Mouse (Mus musculus) neural tube, embryonic 11.5 days (tissue): ENCODE data around the gene Dio1. TPM values are rescaled to one million over a fixed set of nuclear protein-coding genes. Genes with fewer than 3 reads are reported as not detected.

ENCODE experiments used
- ATAC-seq: fragments of 200-750 bp; cut with Nextera tagmentation; 2 replicates; pipeline ENCODE4 v1.8.0; 2017; ENCODE audit warnings: moderate number of reproducible peaks, mild to moderate bottlenecking, moderate TSS enrichment, moderate library complexity; ENCODE audit not compliant: insufficient read depth, low FRiP score, low TSS enrichment
- DNase-seq: peaks from one replicate; pipeline ENCODE4 v3.0.0-alpha.2; 2015; ENCODE audit warnings: low spot score
- H3K27ac ChIP-seq: fragments of 300-500 bp; sonication (generic); 2 replicates; pipeline ENCODE4 v1.5.1; 2014; ENCODE audit warnings: low read depth, mild to moderate bottlenecking, low read length
- H3K27me3 ChIP-seq: fragments of 300-500 bp; sonication (generic); 2 replicates; pipeline ENCODE4 v1.6.1; 2014; ENCODE audit warnings: mild to moderate bottlenecking, low read length, mixed read lengths; ENCODE audit not compliant: control insufficient read depth, insufficient read depth
- H3K36me3 ChIP-seq: fragments of 300-500 bp; sonication (generic); 2 replicates; pipeline ENCODE4 v1.6.1; 2014; ENCODE audit warnings: mild to moderate bottlenecking, low read length, moderate library complexity, mixed read lengths; ENCODE audit not compliant: control insufficient read depth, insufficient read depth
- H3K4me1 ChIP-seq: fragments of 300-500 bp; sonication (generic); 2 replicates; pipeline ENCODE4 v1.6.1; 2014; ENCODE audit warnings: low read length, mixed read lengths; ENCODE audit not compliant: control insufficient read depth, insufficient read depth
- H3K4me2 ChIP-seq: fragments of 300-500 bp; sonication (generic); 2 replicates; pipeline ENCODE4 v1.6.1; 2014; ENCODE audit warnings: low read depth, mild to moderate bottlenecking, moderate library complexity
- H3K4me3 ChIP-seq: fragments of 300-500 bp; sonication (generic); 2 replicates; pipeline ENCODE4 v1.5.1; 2014; ENCODE audit warnings: low read depth, low read length
- H3K9ac ChIP-seq: fragments of 300-500 bp; sonication (generic); 2 replicates; pipeline ENCODE4 v1.6.1; 2014; ENCODE audit warnings: mild to moderate bottlenecking, low read length
- H3K9me3 ChIP-seq: fragments of 300-500 bp; sonication (generic); 2 replicates; pipeline ENCODE4 v1.6.1; 2016; ENCODE audit warnings: low read length; ENCODE audit not compliant: control insufficient read depth
- WGBS: fragments of 180-500 bp; shearing (Covaris S2); extraction: QIAGEN DNeasy Blood & Tissue Kit; methylation state at CpG from one replicate; pipeline ENCODE4 v1.1.7; 2014; 5-methylcytosine and 5-hydroxymethylcytosine counted together
- polyA plus RNA-seq: library from polyadenylated mRNA; unstranded; fragments of >200 nt; fragmentation: Nextera tagmentation; extraction: Ambion mirVana; gene quantifications from 2 replicates; pipeline ENCODE4 v1.2.1, GENCODE M21; 2014

Dio1 gene
- polyA plus RNA-seq, 1 experiment from 2014 or later: not detected

DNA sequence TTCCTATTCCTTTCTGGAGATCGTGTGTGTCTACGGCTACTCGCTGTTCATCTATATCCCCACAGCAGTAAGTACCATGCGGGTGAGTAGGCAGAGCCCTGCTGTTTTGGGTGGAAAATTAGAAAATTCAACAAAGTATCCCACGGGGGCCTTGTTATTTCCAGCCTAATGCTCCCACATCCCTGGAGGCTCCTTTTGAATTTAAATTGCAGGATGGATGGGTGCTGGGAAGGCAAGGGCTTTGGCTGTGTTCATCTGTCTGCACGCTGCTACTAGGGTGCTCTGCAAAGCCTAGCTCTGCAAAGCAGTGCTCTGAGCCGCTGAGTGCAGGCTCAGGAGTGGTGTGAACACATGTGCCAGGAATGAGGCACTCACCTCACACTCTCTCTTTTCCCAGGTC lies 37.6 kb upstream of the Dio1 start:
- Histone ChIP-seq H3K36me3 (0 out of 2 replicates have a peak, but pooled peaks cover 3% of the 10 kb centered on the region), H3K4me2 (no peak overlapping the region), H3K9ac (no peak overlapping the region), H3K4me1 (no peaks in the 10 kb centered on the region), H3K9me3 (no peaks in the 10 kb centered on the region), H3K27ac (no peak overlapping the region), H3K27me3 (no peaks in the 10 kb centered on the region), H3K4me3 (no peak overlapping the region)
- DNase-seq (no peak), ATAC-seq (no peak)
- WGBS: 82% methylated on average over 7 of the region's 7 CpGs

- Histone ChIP-seq H3K9ac (no peak overlapping the region), H3K36me3 (no peaks in the 10 kb centered on the region), H3K27ac (no peak overlapping the region), H3K9me3 (no peaks in the 10 kb centered on the region), H3K4me2 (no peak overlapping the region), H3K27me3 (no peaks in the 10 kb centered on the region), H3K4me3 (no peak overlapping the region), H3K4me1 (no peaks in the 10 kb centered on the region)
- ATAC-seq (no peak), DNase-seq (no peak)
- WGBS: 50% methylated on average over 5 of the region's 5 CpGs
Observed at GRCm38 (mm10) chr4:107341354-107341753, 34.4 kb upstream of the Dio1 start.

DNA sequence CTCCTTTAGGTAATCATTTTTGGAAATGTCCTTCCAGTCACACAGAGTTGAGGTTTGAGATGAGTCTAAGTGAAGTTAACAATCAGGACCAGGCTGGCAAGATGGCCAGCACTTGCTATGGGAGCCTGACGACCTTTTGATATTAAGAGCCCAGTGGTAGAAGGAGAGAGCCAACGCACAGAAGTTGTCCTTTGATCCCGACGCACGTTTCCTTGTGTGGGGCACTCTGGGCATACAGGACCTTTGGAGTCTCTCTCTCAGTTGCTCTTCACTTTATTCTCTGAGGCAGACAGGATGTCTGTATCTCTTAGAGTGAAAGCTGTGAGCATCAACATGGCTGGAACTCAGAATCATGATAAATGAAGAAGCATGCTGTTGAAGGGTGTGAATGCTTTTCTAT lies 30.5 kb upstream of the Dio1 start:
- 95% methylated on average over 5 of the region's 5 CpGs for WGBS

DNA sequence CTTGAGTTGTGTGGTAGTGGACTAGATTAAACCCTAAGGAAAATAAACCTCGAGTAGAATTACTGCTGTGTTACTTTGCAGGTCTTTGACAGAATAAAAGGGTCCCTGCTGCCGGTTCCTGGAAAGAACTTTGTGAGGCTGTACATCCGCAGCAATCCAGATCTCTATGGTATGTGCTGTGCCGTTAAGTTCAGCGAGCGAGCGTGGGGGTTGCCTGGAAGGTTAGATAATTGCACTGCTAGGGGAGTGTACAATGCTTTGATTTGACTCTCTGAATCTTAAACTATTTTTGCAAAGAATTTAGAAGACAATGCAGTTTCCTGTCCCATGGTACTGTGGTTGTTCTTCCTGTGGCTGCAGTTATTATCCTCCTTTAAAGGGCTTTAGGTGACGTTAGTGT lies 29.4 kb upstream of the Dio1 start:
- no peak for ATAC-seq
- 83% methylated on average over 8 of the region's 8 CpGs for WGBS
- H3K9ac ChIP-seq: no peak overlapping the region
- no peaks in the 10 kb centered on the region for H3K36me3 ChIP-seq
- H3K27me3 ChIP-seq: no peaks in the 10 kb centered on the region
- H3K4me3 ChIP-seq: no peak overlapping the region
- no peaks in the 10 kb centered on the region for H3K4me1 ChIP-seq
- no peak for DNase-seq
- no peaks in the 10 kb centered on the region; the same call in 1 of the 2 replicates for H3K9me3 ChIP-seq
- H3K4me2 ChIP-seq: no peak overlapping the region
- no peak overlapping the region for H3K27ac ChIP-seq

More for the DNA sequence above, 30.5 kb upstream of the Dio1 start:
- Histone ChIP-seq H3K9me3 (no peaks in the 10 kb centered on the region; the same call in 1 of the 2 replicates), H3K27ac (no peak overlapping the region), H3K36me3 (no peaks in the 10 kb centered on the region), H3K9ac (no peak overlapping the region), H3K4me3 (no peak overlapping the region), H3K4me2 (no peak overlapping the region), H3K27me3 (no peaks in the 10 kb centered on the region), H3K4me1 (no peaks in the 10 kb centered on the region)
- ATAC-seq (no peak), DNase-seq (no peak)

GRCm38 (mm10) chr4:107333514-107333913 lies 26.5 kb upstream of the Dio1 start:
- H3K9ac ChIP-seq: no peak overlapping the region
- H3K36me3 ChIP-seq: no peaks in the 10 kb centered on the region
- no peaks in the 10 kb centered on the region for H3K4me1 ChIP-seq
- H3K4me3 ChIP-seq: no peak overlapping the region
- ATAC-seq: no peak
- no peak overlapping the region for H3K27ac ChIP-seq
- no peak for DNase-seq
- H3K9me3 ChIP-seq: no peaks in the 10 kb centered on the region; the same call in 1 of the 2 replicates
- no peaks in the 10 kb centered on the region for H3K27me3 ChIP-seq
- WGBS: 96% methylated on average over 4 of the region's 4 CpGs
- H3K4me2 ChIP-seq: no peak overlapping the region

DNA sequence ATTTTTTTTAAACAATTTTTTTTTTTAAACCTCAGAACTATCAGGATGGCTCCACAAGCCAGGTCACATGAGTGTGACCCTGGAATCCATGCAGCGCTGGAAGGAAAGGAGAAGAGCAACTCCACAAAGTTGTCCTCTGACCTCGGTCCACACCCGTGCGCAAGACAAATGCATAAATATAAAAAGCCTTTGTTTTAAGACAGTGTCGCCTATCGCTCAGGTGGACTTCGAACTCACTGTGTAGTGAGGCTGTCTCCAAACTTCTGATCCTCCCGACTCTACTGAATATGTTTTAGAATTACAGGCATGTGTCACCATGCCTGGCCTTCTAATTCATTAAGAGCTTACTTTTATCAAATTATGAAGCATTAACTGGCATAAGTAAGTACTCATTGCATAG lies 21.6 kb upstream of the Dio1 start:
- Histone ChIP-seq H3K27me3 (no peaks in the 10 kb centered on the region), H3K9me3 (no peaks in the 10 kb centered on the region; the same call in 1 of the 2 replicates), H3K4me1 (no peaks in the 10 kb centered on the region), H3K4me2 (no peak overlapping the region), H3K9ac (no peak overlapping the region), H3K27ac (no peak overlapping the region), H3K36me3 (no peaks in the 10 kb centered on the region), H3K4me3 (no peak overlapping the region)
- ATAC-seq (no peak), DNase-seq (no peak)
- 94% methylated on average over 8 of the region's 8 CpGs for WGBS

GRCm38 (mm10) chr4:107323113-107323512 lies 16.1 kb upstream of the Dio1 start:
- DNase-seq (no peak), ATAC-seq (no peak)
- H3K9ac ChIP-seq: no peak overlapping the region
- no peak overlapping the region for H3K4me3 ChIP-seq
- no peaks in the 10 kb centered on the region for H3K4me1 ChIP-seq
- WGBS: 90% methylated on average over 2 of the region's 2 CpGs
- H3K36me3 ChIP-seq: no peaks in the 10 kb centered on the region
- no peak overlapping the region for H3K4me2 ChIP-seq
- H3K9me3 ChIP-seq: no peaks in the 10 kb centered on the region
- H3K27ac ChIP-seq: no peak overlapping the region
- H3K27me3 ChIP-seq: no peaks in the 10 kb centered on the region

GRCm38 (mm10) chr4:107321041-107321440 lies 14.1 kb upstream of the Dio1 start:
- Histone ChIP-seq H3K36me3 (peaks cover 2% of the 10 kb centered on the region; the same call in 1 of the 2 replicates), H3K9ac (no peak overlapping the region), H3K4me2 (no peak overlapping the region), H3K27ac (no peak overlapping the region), H3K4me1 (no peaks in the 10 kb centered on the region), H3K4me3 (no peak overlapping the region), H3K9me3 (no peaks in the 10 kb centered on the region), H3K27me3 (no peaks in the 10 kb centered on the region)
- ATAC-seq (no peak), DNase-seq (no peak)
- WGBS: 60% methylated on average over 2 of the region's 2 CpGs

- 85% methylated on average over 8 of the region's 8 CpGs for WGBS
Observed at GRCm38 (mm10) chr4:107318646-107319045, 11.7 kb upstream of the Dio1 start.

More at GRCm38 (mm10) chr4:107318646-107319045, 11.7 kb upstream of the Dio1 start:
- H3K36me3 ChIP-seq: peaks cover 2% of the 10 kb centered on the region; the same call in 1 of the 2 replicates
- H3K27me3 ChIP-seq: no peaks in the 10 kb centered on the region
- DNase-seq (no peak), ATAC-seq (no peak)
- no peak overlapping the region for H3K27ac ChIP-seq
- no peaks in the 10 kb centered on the region for H3K4me1 ChIP-seq
- H3K9ac ChIP-seq: no peak overlapping the region
- no peak overlapping the region for H3K4me2 ChIP-seq
- no peak overlapping the region for H3K4me3 ChIP-seq
- H3K9me3 ChIP-seq: no peaks in the 10 kb centered on the region
